Mouse (Mus musculus): ENCODE measurements around the gene Plxdc2. TPM values are rescaled to one million over a fixed set of nuclear protein-coding genes. Genes with fewer than 3 reads are reported as not detected.

The Plxdc2 gene
- polyA plus RNA-seq, 1 experiment from 2014 or later: 36.4 TPM

DNA sequence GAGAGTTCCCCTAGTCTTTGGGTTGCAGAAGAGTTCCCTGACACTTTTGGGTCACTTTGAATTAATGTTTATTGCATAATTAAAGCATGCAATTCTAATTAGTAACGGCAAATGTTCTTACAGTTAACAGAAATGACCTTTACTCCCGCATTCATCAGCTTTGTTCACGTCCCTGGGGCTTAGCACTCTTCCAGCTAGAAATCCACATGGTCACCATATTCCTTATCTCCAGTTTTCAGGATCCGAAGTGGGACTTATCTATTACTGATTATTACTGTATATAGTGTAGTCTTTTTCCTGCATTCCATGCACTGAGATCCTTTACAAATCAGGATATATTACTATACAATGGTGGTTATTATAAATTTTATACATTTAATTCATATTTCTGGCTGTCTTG, 203.2 kb downstream of the Plxdc2 start:
- 50% methylated on average over 4 of the region's 4 CpGs for WGBS

DNA sequence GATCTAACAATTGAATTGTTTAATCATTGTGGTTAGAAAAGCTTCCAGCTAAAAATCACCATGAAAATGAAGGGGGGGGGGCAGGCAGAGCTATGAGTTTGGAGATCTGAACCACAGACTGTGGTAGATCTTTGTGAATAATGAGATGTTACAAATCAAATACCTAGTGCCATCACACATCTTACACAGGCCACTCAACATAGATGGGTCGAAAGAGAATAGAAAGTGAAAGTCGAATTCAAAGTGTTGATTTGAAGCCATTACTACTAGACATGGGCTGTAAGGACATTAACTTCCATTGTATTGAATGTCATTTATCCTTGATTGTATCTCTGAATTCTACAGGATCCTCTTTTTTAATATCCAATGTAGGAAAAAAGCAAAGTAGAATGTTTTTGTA, 212.2 kb downstream of the Plxdc2 start:
- Histone ChIP-seq H3K9me3 (ENCODE audit: control insufficient read depth, low read length) (no peaks in the 10 kb centered on the region), H3K4me2 (ENCODE audit: low read depth, low read length) (no peak overlapping the region), H3K9ac (ENCODE audit: low read depth, low read length) (no peak overlapping the region), H3K4me1 (ENCODE audit: control insufficient read depth, insufficient read depth, low read length) (no peaks in the 10 kb centered on the region), H3K27me3 (replicated peaks; ENCODE audit: control insufficient read depth, insufficient read depth, low read length) (no peaks in the 10 kb centered on the region), H3K36me3 (ENCODE audit: control insufficient read depth, insufficient read depth, low read length) (no peaks in the 10 kb centered on the region), H3K27ac (replicated peaks; ENCODE audit: low read depth, low read length) (no peak overlapping the region), H3K4me3 (ENCODE audit: low read depth, low read length) (no peak overlapping the region)
- no peak for ATAC-seq (ENCODE audit: low read depth)
- no peak for DNase-seq (ENCODE audit: low spot score)
- 99% methylated on average over 2 of the region's 2 CpGs for WGBS

More for the DNA sequence above, 203.2 kb downstream of the Plxdc2 start:
- ATAC-seq (ENCODE audit: low read depth) (no peak), DNase-seq (ENCODE audit: low spot score) (no peak)
- H3K27me3 ChIP-seq (replicated peaks; ENCODE audit: control insufficient read depth, insufficient read depth, low read length): no peaks in the 10 kb centered on the region
- no peaks in the 10 kb centered on the region for H3K4me1 ChIP-seq (ENCODE audit: control insufficient read depth, insufficient read depth, low read length)
- H3K4me3 ChIP-seq (ENCODE audit: low read depth, low read length): no peak overlapping the region
- H3K27ac ChIP-seq (replicated peaks; ENCODE audit: low read depth, low read length): no peak overlapping the region
- no peaks in the 10 kb centered on the region for H3K36me3 ChIP-seq (ENCODE audit: control insufficient read depth, insufficient read depth, low read length)
- no peaks in the 10 kb centered on the region for H3K9me3 ChIP-seq (ENCODE audit: control insufficient read depth, low read length)
- H3K9ac ChIP-seq (ENCODE audit: low read depth, low read length): no peak overlapping the region
- H3K4me2 ChIP-seq (ENCODE audit: low read depth, low read length): no peak overlapping the region

DNA sequence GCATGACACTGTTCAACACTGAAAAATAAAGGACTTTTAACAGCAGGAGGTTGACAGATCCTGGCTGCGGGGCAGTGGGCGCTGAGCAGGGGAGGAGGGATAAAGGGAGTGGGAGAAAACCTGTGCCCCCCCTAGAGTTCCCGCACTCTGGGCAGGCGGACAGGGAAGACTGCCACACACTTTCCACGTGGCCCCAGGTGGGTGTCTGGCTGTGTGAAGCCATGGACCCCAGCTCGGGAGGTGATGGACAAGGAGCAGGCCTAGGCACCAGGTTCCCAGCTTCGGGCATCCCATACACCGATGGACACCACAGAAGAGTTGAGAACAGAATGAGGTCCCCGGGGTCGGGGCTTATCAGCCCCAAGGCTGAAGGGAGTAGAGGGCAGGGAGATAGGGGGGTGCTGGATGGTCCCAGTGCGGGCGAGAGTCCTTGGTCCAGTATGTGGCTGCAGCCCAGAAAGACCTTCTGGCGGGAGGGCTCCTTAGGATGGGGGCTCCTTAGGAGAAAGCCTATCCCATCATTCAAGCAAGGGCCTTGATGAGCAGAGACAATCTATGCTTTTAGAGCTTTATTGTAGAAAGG, 215.2 kb downstream of the Plxdc2 start:
- no peak for DNase-seq (ENCODE audit: low spot score)
- no peak overlapping the region for H3K4me2 ChIP-seq (ENCODE audit: low read depth, low read length)
- WGBS: 84% methylated on average over 13 of the region's 13 CpGs
- no peaks in the 10 kb centered on the region for H3K36me3 ChIP-seq (ENCODE audit: control insufficient read depth, insufficient read depth, low read length)
- no peak overlapping the region for H3K4me3 ChIP-seq (ENCODE audit: low read depth, low read length)
- no peak overlapping the region for H3K9ac ChIP-seq (ENCODE audit: low read depth, low read length)
- H3K4me1 ChIP-seq (ENCODE audit: control insufficient read depth, insufficient read depth, low read length): no peaks in the 10 kb centered on the region
- H3K27me3 ChIP-seq (replicated peaks; ENCODE audit: control insufficient read depth, insufficient read depth, low read length): no peaks in the 10 kb centered on the region
- H3K27ac ChIP-seq (replicated peaks; ENCODE audit: low read depth, low read length): no peak overlapping the region
- no peak; the same call in 1 of the 2 replicates for ATAC-seq (ENCODE audit: low read depth)
- no peaks in the 10 kb centered on the region for H3K9me3 ChIP-seq (ENCODE audit: control insufficient read depth, low read length)

DNA sequence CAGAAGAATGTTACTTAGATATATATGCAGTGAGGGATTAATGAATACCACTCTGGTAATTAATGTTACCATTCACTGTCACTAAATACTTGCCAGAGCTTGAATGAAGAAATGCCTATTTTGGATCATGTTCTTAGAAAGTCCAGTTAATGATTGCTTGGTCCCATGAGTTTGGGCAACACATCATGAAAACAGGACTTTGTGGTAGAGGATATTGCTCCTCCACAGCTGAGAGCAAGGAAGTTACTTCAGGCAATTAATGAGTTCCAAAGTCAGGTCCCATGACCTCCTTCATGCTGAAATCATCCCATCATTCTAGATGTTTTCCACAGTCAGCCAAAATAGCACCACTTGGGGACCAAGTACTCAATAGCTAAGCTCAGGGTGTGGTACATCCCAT, 220.5 kb downstream of the Plxdc2 start:
- H3K9me3 ChIP-seq (ENCODE audit: control insufficient read depth, low read length): 0 out of 2 replicates have a peak, but pooled peaks cover 5% of the 10 kb centered on the region
- no peak overlapping the region for H3K4me3 ChIP-seq (ENCODE audit: low read depth, low read length)
- H3K4me2 ChIP-seq (ENCODE audit: low read depth, low read length): no peak overlapping the region
- ATAC-seq (ENCODE audit: low read depth): no peak
- H3K27ac ChIP-seq (replicated peaks; ENCODE audit: low read depth, low read length): no peak overlapping the region
- H3K36me3 ChIP-seq (ENCODE audit: control insufficient read depth, insufficient read depth, low read length): no peaks in the 10 kb centered on the region
- H3K9ac ChIP-seq (ENCODE audit: low read depth, low read length): no peak overlapping the region
- H3K27me3 ChIP-seq (replicated peaks; ENCODE audit: control insufficient read depth, insufficient read depth, low read length): no peaks in the 10 kb centered on the region
- peaks cover 4% of the 10 kb centered on the region; the same call in 1 of the 2 replicates for H3K4me1 ChIP-seq (ENCODE audit: control insufficient read depth, insufficient read depth, low read length)
- no peak for DNase-seq (ENCODE audit: low spot score)

DNA sequence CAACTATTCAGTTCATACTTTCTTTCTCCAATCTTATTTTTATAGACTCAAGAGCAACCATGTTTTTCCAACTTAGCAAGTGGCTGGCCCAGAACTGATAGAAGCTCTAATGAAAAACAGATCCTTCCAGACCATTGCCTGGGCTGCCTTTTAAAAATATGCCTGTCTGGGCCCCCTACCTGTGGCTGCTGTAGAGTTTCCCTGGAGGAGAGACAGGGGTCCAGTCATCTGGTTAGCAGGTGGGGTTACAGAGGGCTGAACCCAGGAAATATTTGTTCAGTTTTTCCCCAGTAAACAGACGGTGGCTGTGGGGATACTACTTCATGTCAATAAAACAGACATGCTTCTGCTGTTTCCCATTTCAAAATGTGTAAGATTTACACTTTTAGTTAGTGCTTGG, 222.0 kb downstream of the Plxdc2 start:
- H3K4me1 ChIP-seq (ENCODE audit: control insufficient read depth, insufficient read depth, low read length): peaks cover 4% of the 10 kb centered on the region; the same call in 1 of the 2 replicates
- H3K27me3 ChIP-seq (replicated peaks; ENCODE audit: control insufficient read depth, insufficient read depth, low read length): no peaks in the 10 kb centered on the region
- no peak overlapping the region for H3K9ac ChIP-seq (ENCODE audit: low read depth, low read length)
- H3K27ac ChIP-seq (replicated peaks; ENCODE audit: low read depth, low read length): no peak overlapping the region
- H3K4me3 ChIP-seq (ENCODE audit: low read depth, low read length): no peak overlapping the region
- H3K4me2 ChIP-seq (ENCODE audit: low read depth, low read length): no peak overlapping the region
- 19% methylated on average over 1 of the region's 1 CpGs for WGBS
- H3K9me3 ChIP-seq (ENCODE audit: control insufficient read depth, low read length): 0 out of 2 replicates have a peak, but pooled peaks cover 5% of the 10 kb centered on the region
- no peaks in the 10 kb centered on the region for H3K36me3 ChIP-seq (ENCODE audit: control insufficient read depth, insufficient read depth, low read length)
- DNase-seq (ENCODE audit: low spot score) (peak; percentile 29), ATAC-seq (ENCODE audit: low read depth) (no peak)

DNA sequence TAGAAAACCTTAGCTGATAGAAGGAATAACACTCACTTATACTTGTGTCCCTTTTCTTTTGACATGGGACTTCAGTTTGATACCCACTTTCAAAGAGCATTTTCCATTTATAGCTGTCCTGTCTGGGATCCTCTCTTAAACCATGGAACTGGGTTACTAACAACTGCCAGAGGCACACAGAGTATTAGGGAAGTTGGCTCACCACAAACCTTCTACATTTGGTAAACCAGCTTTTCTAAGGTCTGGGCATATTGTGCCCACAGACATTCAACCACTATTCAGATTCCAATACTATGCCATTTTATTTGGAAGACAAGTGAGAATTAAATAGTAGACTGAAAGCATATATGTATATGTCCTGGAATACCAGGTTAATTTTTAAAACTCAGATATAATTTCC, 232.4 kb downstream of the Plxdc2 start:
- Histone ChIP-seq H3K9me3 (ENCODE audit: control insufficient read depth, low read length) (no peaks in the 10 kb centered on the region), H3K27ac (replicated peaks; ENCODE audit: low read depth, low read length) (no peak overlapping the region), H3K9ac (ENCODE audit: low read depth, low read length) (no peak overlapping the region), H3K27me3 (replicated peaks; ENCODE audit: control insufficient read depth, insufficient read depth, low read length) (no peaks in the 10 kb centered on the region), H3K36me3 (ENCODE audit: control insufficient read depth, insufficient read depth, low read length) (no peaks in the 10 kb centered on the region), H3K4me1 (ENCODE audit: control insufficient read depth, insufficient read depth, low read length) (no peaks in the 10 kb centered on the region), H3K4me3 (ENCODE audit: low read depth, low read length) (no peak overlapping the region), H3K4me2 (ENCODE audit: low read depth, low read length) (no peak overlapping the region)
- no peak for ATAC-seq (ENCODE audit: low read depth)
- DNase-seq (ENCODE audit: low spot score): no peak

DNA sequence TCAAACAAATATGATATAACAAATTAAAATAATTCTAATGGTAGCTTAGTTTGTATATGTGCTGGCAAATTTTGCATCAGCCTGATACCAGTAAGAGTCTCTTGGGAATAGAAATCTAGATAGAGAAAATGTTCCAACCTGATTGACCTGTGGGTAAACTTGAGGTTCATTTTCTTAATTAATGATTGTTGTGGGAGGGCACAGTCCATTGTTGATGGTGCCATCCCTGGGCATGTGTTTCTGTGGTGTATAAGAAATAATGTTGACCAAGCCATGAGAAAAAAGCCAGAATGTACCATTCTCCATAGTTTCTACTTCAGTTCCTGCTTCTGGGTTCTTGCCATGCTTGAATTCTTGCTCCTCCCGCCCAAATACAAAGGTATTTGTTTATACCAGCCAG, 239.3 kb downstream of the Plxdc2 start:
- H3K36me3 ChIP-seq (ENCODE audit: control insufficient read depth, insufficient read depth, low read length): no peaks in the 10 kb centered on the region
- no peaks in the 10 kb centered on the region for H3K27me3 ChIP-seq (replicated peaks; ENCODE audit: control insufficient read depth, insufficient read depth, low read length)
- no peak overlapping the region for H3K4me3 ChIP-seq (ENCODE audit: low read depth, low read length)
- H3K4me2 ChIP-seq (ENCODE audit: low read depth, low read length): no peak overlapping the region
- H3K9me3 ChIP-seq (ENCODE audit: control insufficient read depth, low read length): no peaks in the 10 kb centered on the region
- no peak for DNase-seq (ENCODE audit: low spot score)
- H3K4me1 ChIP-seq (ENCODE audit: control insufficient read depth, insufficient read depth, low read length): no peaks in the 10 kb centered on the region
- no peak overlapping the region for H3K9ac ChIP-seq (ENCODE audit: low read depth, low read length)
- ATAC-seq (ENCODE audit: low read depth): no peak
- WGBS: 50% methylated on average over 1 of the region's 1 CpGs
- no peak overlapping the region for H3K27ac ChIP-seq (replicated peaks; ENCODE audit: low read depth, low read length)

DNA sequence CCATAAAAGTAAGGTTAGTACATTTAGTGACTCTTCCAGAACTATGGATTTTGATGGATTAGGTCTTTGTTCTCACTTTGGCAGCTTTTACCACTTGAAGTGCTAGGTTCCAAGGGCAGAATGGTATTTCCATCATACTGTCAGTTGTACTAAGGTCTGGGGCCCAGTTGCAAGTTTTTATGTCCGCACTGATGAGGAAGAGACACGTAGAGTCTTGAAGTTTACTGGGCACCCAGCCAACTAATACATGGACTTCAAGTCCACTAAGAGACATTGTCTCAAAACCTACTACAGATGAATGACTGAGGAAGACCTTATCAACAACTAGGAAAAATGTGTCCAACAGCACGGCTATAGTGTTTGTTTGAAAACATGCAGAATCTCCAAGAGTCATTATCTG, 242.1 kb downstream of the Plxdc2 start:
- DNase-seq (ENCODE audit: low spot score) (peak; percentile 21), ATAC-seq (ENCODE audit: low read depth) (no peak)
- 55% methylated on average over 3 of the region's 3 CpGs for WGBS
- Histone ChIP-seq H3K36me3 (ENCODE audit: control insufficient read depth, insufficient read depth, low read length) (no peaks in the 10 kb centered on the region), H3K4me1 (ENCODE audit: control insufficient read depth, insufficient read depth, low read length) (no peaks in the 10 kb centered on the region), H3K27me3 (replicated peaks; ENCODE audit: control insufficient read depth, insufficient read depth, low read length) (no peaks in the 10 kb centered on the region), H3K4me2 (ENCODE audit: low read depth, low read length) (no peak overlapping the region), H3K9ac (ENCODE audit: low read depth, low read length) (no peak overlapping the region), H3K27ac (replicated peaks; ENCODE audit: low read depth, low read length) (no peak overlapping the region), H3K9me3 (ENCODE audit: control insufficient read depth, low read length) (no peaks in the 10 kb centered on the region), H3K4me3 (ENCODE audit: low read depth, low read length) (no peak overlapping the region)

DNA sequence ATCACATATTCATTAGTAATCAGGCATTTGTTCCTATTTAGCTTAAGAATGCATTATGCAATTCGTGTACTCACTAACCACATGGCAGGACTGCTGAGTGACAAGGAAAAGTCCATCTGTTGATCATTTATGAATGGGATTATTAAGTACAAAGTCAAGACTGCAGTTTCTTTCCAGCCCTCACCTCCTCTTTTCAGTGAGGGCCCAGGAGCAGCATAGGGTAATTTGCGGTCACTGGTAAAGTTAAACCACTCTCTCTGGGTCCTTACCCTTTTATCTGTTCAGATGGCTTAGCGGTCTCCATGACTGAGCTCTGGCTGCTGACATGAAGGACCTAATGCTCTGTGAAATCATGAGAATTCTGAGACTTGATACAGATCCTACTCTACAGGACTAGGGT, 248.2 kb downstream of the Plxdc2 start:
- Histone ChIP-seq H3K4me2 (ENCODE audit: low read depth, low read length) (no peak overlapping the region), H3K4me3 (ENCODE audit: low read depth, low read length) (no peak overlapping the region), H3K4me1 (ENCODE audit: control insufficient read depth, insufficient read depth, low read length) (peaks cover 11% of the 10 kb centered on the region), H3K9me3 (ENCODE audit: control insufficient read depth, low read length) (no peaks in the 10 kb centered on the region), H3K27me3 (replicated peaks; ENCODE audit: control insufficient read depth, insufficient read depth, low read length) (no peaks in the 10 kb centered on the region), H3K9ac (ENCODE audit: low read depth, low read length) (no peak overlapping the region), H3K36me3 (ENCODE audit: control insufficient read depth, insufficient read depth, low read length) (no peaks in the 10 kb centered on the region), H3K27ac (replicated peaks; ENCODE audit: low read depth, low read length) (no peak overlapping the region)
- ATAC-seq (ENCODE audit: low read depth): no peak
- 66% methylated on average over 3 of the region's 3 CpGs for WGBS
- DNase-seq (ENCODE audit: low spot score): peak; percentile 8

Data from embryonic facial prominence, embryonic 14.5 days (tissue).